ENCODE assay signal across 9 mouse cellular contexts in the genomic region with DNA sequence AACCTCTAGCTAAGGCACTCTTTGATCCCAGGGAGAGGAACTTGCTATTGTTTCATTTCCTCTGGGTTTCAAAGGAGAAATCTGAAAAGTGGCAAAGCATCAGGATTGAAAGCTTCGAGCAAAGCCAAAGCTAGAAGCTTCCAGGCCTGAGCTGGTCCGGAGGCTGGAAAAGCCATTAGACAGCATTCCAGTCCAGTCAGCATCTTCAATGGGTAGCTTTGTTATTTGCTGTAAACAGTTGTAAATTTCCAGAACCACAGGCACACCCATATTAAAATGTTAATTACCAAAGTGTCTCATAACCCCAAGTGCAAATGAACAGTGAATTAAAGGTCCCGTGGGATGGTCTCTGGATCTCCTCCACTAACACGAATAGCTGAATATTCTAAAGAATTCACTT. TPM values are rescaled to one million over a fixed set of nuclear protein-coding genes. Genes with fewer than 3 reads are reported as not detected.
DNase-seq lines count a peak whose midpoint lies in the region; ATAC-seq and TF ChIP-seq lines count a peak whose summit lies in the region.
"Had no signal": no experiment of that assay in that cellular context is flagged by ENCODE, and none has a peak within 500 bp of the region (broad histone marks: within the 10 kb centered on the region; RNA-seq: fewer than 3 reads in every experiment).

No protein-coding gene starts in this region.

- peak overlapping the region; percentile 75 for H3K27ac ChIP-seq in embryonic facial prominence, embryonic 15.5 days (replicated peaks)
- no peak overlapping the region for H3K27ac ChIP-seq in embryonic facial prominence, embryonic 10.5 days (replicated peaks)
- peak overlapping the region; percentile 78 for H3K27ac ChIP-seq in layer of hippocampus, adult 2 months
- peak overlapping the region; percentile 87 for H3K27ac ChIP-seq in hindbrain, embryonic 12.5 days

- no peak for ATAC-seq in embryonic facial prominence, embryonic 15.5 days (ENCODE audit: insufficient number of reproducible peaks, low FRiP score, low TSS enrichment, low read depth)
- ATAC-seq in hindbrain, embryonic 12.5 days (ENCODE audit: low FRiP score), result no peak

- no peak for TF ChIP-seq POLR2A in myocyte (IDR thresholded peaks at IDR 0.05; ENCODE audit: insufficient read length, low read depth)

- TF ChIP-seq CTCF in layer of hippocampus, adult 2 months (conservative IDR thresholded peaks at IDR 0.05), result no peak

- WGBS in embryonic facial prominence, embryonic 15.5 days, result 48% methylated on average over 4 of the region's 4 CpGs
- 80% methylated on average over 4 of the region's 4 CpGs for WGBS in embryonic facial prominence, embryonic 10.5 days
- 44% methylated on average over 4 of the region's 4 CpGs for WGBS in hindbrain, embryonic 12.5 days

- H3K4me1 ChIP-seq in embryonic facial prominence, embryonic 15.5 days, result peaks cover 74% of the 10 kb centered on the region
- peaks cover 54% of the 10 kb centered on the region for H3K4me1 ChIP-seq in embryonic facial prominence, embryonic 10.5 days
- peaks cover 54% of the 10 kb centered on the region for H3K4me1 ChIP-seq in hindbrain, embryonic 12.5 days

- no peak overlapping the region for H3ac ChIP-seq in myocyte (ENCODE audit: control insufficient read depth, insufficient read length)

- H3K79me2 ChIP-seq in myocyte (ENCODE audit: control insufficient read depth, insufficient read depth), result peaks cover 59% of the 10 kb centered on the region

- no peaks in the 10 kb centered on the region for H3K9me3 ChIP-seq in embryonic facial prominence, embryonic 15.5 days (replicated peaks)
- H3K9me3 ChIP-seq in embryonic facial prominence, embryonic 10.5 days, result no peaks in the 10 kb centered on the region
- no peaks in the 10 kb centered on the region for H3K9me3 ChIP-seq in hindbrain, embryonic 12.5 days (replicated peaks)

- no peak for DNase-seq in embryonic facial prominence, embryonic 10.5 days (ENCODE audit: low spot score)
- no peak for DNase-seq in layer of hippocampus, adult 2 months (ENCODE audit: low spot score in 2 of 2)
- DNase-seq in layer of hippocampus, postnatal 14 days (ENCODE audit: low spot score in 2 of 2), result no peak
- DNase-seq in adrenal gland, adult 8-10 months, result no peak
- no peak for DNase-seq in gastrocnemius, postnatal 10 days
- DNase-seq: lung, embryonic 14.5 days had no signal

- H3K9ac ChIP-seq in embryonic facial prominence, embryonic 15.5 days, result no peak overlapping the region
- H3K9ac ChIP-seq in hindbrain, embryonic 12.5 days, result no peak overlapping the region
- H3K9ac ChIP-seq: lung, embryonic 14.5 days had no signal

- H3K27me3 ChIP-seq in embryonic facial prominence, embryonic 15.5 days, result no peaks in the 10 kb centered on the region
- H3K27me3 ChIP-seq in embryonic facial prominence, embryonic 10.5 days (replicated peaks; ENCODE audit: low read depth, poor library complexity, severe bottlenecking), result no peaks in the 10 kb centered on the region
- H3K27me3 ChIP-seq in hindbrain, embryonic 12.5 days, result no peaks in the 10 kb centered on the region
- H3K27me3 ChIP-seq in myocyte (ENCODE audit: control insufficient read depth, insufficient read depth, insufficient read length), result no peaks in the 10 kb centered on the region

- 0 out of 2 replicates have a peak, but pooled peaks cover 5% of the 10 kb centered on the region for H3K36me3 ChIP-seq in embryonic facial prominence, embryonic 15.5 days
- peaks cover 44% of the 10 kb centered on the region for H3K36me3 ChIP-seq in embryonic facial prominence, embryonic 10.5 days (replicated peaks)
- H3K36me3 ChIP-seq in hindbrain, embryonic 12.5 days, result peaks cover 31% of the 10 kb centered on the region; the same call in 1 of the 2 replicates
- H3K36me3 ChIP-seq in myocyte (ENCODE audit: control insufficient read depth, insufficient read depth), result peaks cover 8% of the 10 kb centered on the region

- no peak overlapping the region for H3K4me3 ChIP-seq in embryonic facial prominence, embryonic 15.5 days (replicated peaks)
- H3K4me3 ChIP-seq in embryonic facial prominence, embryonic 10.5 days, result no peak overlapping the region
- H3K4me3 ChIP-seq in layer of hippocampus, adult 2 months, result no peak overlapping the region
- H3K4me3 ChIP-seq in hindbrain, embryonic 12.5 days, result no peak overlapping the region
- no peak overlapping the region for H3K4me3 ChIP-seq in myocyte

- H3K4me2 ChIP-seq in embryonic facial prominence, embryonic 15.5 days (replicated peaks), result no peak overlapping the region
- H3K4me2 ChIP-seq in hindbrain, embryonic 12.5 days (replicated peaks), result 0 out of 2 replicates have a peak overlapping the region, but pooled peaks have one; percentile 13
- peak overlapping the region; percentile 92 for H3K4me2 ChIP-seq in myocyte (ENCODE audit: low read depth)
- H3K4me2 ChIP-seq: lung, embryonic 14.5 days had no signal

TF ChIP-seq in myocyte, 11 proteins besides CTCF, POLR2A, EP300 and RAD21:
- TF ChIP-seq POLR2AphosphoS2 (IDR thresholded peaks at IDR 0.05; ENCODE audit: insufficient read length, low read depth) (no peak), USF1 (IDR thresholded peaks at IDR 0.05; ENCODE audit: low read depth) (no peak), CEBPB (IDR thresholded peaks at IDR 0.05; ENCODE audit: insufficient read depth, poor library complexity, severe bottlenecking) (no peak), MAX (IDR thresholded peaks at IDR 0.05; ENCODE audit: low read depth) (no peak), TCF12 (IDR thresholded peaks at IDR 0.05; ENCODE audit: insufficient read depth, poor library complexity, severe bottlenecking) (no peak), E2F4 (IDR thresholded peaks at IDR 0.05; ENCODE audit: insufficient read depth) (no peak), TCF3 (IDR thresholded peaks at IDR 0.05; ENCODE audit: insufficient read length, low read depth) (no peak), REST (IDR thresholded peaks at IDR 0.05; ENCODE audit: insufficient read depth, insufficient read length) (no peak), SRF (IDR thresholded peaks at IDR 0.05; ENCODE audit: control insufficient read depth, insufficient read length, low read depth) (no peak), MYOG (IDR thresholded peaks at IDR 0.05; ENCODE audit: control insufficient read depth in 1 of 3, insufficient read depth in 1 of 3, insufficient read length in 2 of 3, low read depth in 2 of 3) (no peak), MYOD1 (IDR thresholded peaks at IDR 0.05; ENCODE audit: control insufficient read depth in 1 of 3, insufficient read length in 2 of 3, low read depth in 2 of 3) (no peak)
TF ChIP-seq in myocyte: peak in this region for 0.

RNA-seq across cellular contexts. Expression of gene Kmt2e, which starts 21.2 kb away (rescaled TPM):
- 105 and 109 TPM in 2 replicates for polyA plus RNA-seq in embryonic facial prominence, embryonic 15.5 days (2015; fragmentation: Nextera tagmentation; extraction: Ambion mirVana)
- polyA plus RNA-seq in embryonic facial prominence, embryonic 10.5 days (2016; fragmentation: Nextera tagmentation; extraction: Ambion mirVana), result 86.7 TPM in 2 replicates
- total RNA-seq in layer of hippocampus, adult 2 months (2021), result 10 to 100 TPM; 90.6 to 93.1 TPM
- total RNA-seq in layer of hippocampus, postnatal 14 days (2021), result 10 to 100 TPM; 93.2 to 96.7 TPM
- polyA plus RNA-seq in hindbrain, embryonic 12.5 days (2016; fragmentation: Nextera tagmentation; extraction: Ambion mirVana), result 145 and 152 TPM in 2 replicates
- 9.0 TPM for polyA plus RNA-seq in myocyte (2012; fragmentation: generic; extraction: Trizol)
- 100 to 1,000 TPM in 2 of 4 experiments, 10 to 100 TPM in 2; 71.4 to 117 (median 87.8) TPM for total RNA-seq in adrenal gland, adult 8-10 months (2022)
- total RNA-seq in gastrocnemius, postnatal 10 days (2021), result 10 to 100 TPM; 33.1 to 45.6 TPM
